Mouse (Mus musculus): Measurements from ENCODE around the gene Arid1b.

GRCm38 (mm10) chr17:5202756-5203155 lies 208.6 kb downstream of the Arid1b start:
- TF ChIP-seq CTCF (IDR thresholded peaks at IDR 0.05; ENCODE audit: low read depth) (no peak), EP300 (IDR thresholded peaks at IDR 0.05; ENCODE audit: low read depth) (no peak)

Data from liver, postnatal 0 days (tissue).